Mouse (Mus musculus) heart, postnatal 14 days (tissue): Measurements from ENCODE around the gene Spag6l. TPM values are rescaled to one million over a fixed set of nuclear protein-coding genes. Genes with fewer than 3 reads are reported as not detected.

Source experiments
- total RNA-seq, 2 experiments: library from RNA; stranded (reverse); gene quantifications; 2 replicates each; pipeline ENCODE4 v1.2.3; 2021

Spag6l gene
- total RNA-seq, 2 experiments from 2014 or later = 0.45 TPM; not detected in 1

Other genes with a start within 250 kb of the Spag6l start
- gene Fgd4, start 228.9 kb downstream of the Spag6l start, total RNA-seq = 10 to 100 TPM; 41.0 to 44.3 TPM
- gene Olfr19, start 153.1 kb downstream of the Spag6l start, total RNA-seq = not detected
- not detected for gene Igll1, start 34.5 kb upstream of the Spag6l start, total RNA-seq
- gene Top3b, start 41.3 kb upstream of the Spag6l start, total RNA-seq = 10 to 100 TPM; 36.8 TPM
- under 1 TPM in 1 of 2 experiments, not detected in 1; 0.41 TPM for gene Vpreb1, start 41.4 kb upstream of the Spag6l start, total RNA-seq
- 10 to 100 TPM; 33.4 to 35.7 TPM for gene Ppm1f, start 67.0 kb upstream of the Spag6l start, total RNA-seq
- gene Mapk1, start 153.9 kb upstream of the Spag6l start, total RNA-seq = 100 to 1,000 TPM; 109 to 114 TPM
- 1 to 10 TPM; 2.9 to 3.3 TPM for gene Ypel1, start 240.2 kb upstream of the Spag6l start, total RNA-seq